Mouse (Mus musculus) T-cell, adult 2 months (primary cell): ENCODE results near the gene Ypel2.

Experiments
- DNase-seq: peaks from one replicate; pipeline ENCODE4 v3.0.0; 2022; ENCODE audit warnings: low spot score

The Ypel2 gene

DNA sequence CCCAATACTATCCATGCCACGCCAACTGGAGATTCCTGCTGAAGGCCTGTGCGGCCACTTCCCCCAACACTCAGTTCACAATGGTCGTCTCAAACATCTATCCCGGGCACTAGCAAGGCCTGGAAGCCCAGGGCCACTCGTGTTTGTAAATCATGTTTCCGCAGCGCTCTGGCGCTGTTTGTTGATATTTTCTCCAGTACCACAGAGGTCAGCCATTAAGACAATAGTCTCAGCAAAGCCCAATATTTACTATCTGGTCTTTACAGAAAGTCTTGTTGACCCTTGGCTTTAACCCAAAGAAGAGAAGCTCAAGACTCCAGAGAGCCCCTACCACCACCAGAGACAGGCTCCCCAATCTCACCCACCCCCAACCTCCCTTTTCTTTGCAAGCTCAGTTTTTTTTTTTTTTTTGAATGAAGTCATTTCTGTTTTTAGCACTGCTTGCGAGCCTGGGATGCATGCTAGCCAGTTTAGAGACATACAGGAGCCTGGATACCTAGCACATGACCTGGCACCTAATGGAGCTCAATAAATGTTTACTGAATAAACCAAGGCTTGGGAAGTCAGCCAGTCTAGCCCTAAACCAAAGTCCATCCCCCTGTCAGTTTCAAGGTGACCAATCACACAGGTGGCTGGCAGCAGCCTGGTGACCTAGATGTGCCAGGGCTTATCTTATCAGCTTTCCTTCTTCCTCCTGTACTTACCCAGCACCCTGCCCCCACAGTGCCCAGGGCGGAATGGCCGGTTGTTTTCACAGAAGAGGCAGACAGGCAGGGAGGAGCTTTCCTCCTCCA, 31.8 kb downstream of the Ypel2 start:
- DNase-seq, result no peak

DNA sequence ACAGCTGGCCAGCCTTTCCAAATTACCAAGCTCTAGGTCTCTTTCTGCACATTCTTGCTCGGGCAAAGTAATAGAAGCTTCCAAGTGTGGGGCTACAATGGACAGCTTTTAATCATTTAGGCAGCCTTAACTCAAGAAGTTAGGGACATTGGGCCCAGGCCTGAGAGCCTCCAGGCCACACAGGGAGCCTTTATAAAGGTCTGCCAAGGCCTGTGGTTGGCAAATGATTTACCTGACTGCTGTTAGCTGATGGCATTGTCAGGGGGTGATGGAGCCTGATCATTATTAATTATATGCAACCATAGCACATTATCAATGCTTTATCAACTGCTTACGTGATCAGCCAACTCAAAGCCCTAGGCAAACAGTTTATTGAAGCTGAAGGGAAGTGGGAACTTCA, 33.2 kb downstream of the Ypel2 start:
- DNase-seq, result no peak

DNA sequence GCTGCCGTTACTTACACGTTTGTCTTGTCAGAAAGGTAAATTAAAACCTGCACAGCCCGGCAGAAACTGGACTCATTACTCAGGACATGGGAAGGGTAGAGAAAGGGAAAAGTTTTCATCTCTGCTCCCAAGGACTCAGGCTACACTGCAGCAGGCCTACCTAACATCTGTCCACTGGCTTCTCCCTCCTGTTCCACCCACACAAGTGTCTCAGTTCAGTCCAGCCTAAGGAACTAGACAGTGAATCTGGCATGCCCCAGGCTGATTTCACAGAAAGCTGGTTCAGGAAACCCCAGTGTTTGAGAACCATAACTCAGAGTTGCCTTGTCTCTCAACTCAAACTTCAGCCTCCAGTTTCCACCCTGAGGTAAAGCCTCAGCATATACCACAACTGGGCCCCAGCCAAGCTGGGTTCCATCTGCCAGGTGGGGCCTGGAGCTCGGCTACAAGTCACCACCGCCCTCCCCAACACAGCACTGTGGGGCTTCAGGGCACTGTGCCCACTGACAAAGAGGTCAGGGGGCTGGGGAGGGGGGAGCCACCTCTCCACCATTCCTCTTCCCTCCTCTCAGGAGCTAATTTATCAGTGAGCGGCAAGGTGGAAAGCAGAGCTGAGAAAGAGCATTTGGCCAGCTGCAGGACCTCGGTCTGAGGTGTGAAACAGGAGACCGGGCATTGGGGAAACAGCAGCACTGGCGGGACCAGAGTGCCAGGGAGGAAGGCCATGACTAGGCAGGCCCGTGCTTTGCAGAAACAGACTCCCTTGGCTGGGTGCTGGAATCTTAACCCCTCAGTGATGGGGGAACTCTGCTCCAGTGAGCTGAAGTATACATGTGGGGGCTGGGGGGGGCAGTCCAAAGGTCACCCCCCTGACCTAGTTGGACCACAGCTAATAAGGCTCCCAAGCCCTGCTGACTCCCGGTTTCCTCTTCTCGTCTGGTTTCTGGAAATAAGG, 34.5 kb downstream of the Ypel2 start:
- DNase-seq, result no peak

DNA sequence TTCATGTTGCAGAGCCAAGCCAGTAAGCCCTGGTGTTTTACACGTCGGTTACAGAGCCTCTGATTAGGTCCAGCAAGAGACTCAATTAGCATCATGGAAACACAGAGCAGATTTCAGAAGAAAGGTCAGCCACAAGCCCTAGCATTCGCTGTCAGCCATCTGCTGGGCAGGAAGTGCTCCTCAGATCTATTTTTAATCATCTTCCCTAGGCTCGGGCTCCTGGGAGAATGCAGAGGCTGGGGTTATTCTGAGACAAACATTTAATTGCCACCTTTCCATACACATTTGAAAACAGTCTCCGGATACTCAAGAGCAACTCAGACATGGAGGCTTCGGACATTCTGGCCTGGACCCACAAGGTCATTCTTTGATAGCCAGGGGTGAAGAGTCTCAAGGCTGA, 35.3 kb downstream of the Ypel2 start:
- no peak for DNase-seq

DNA sequence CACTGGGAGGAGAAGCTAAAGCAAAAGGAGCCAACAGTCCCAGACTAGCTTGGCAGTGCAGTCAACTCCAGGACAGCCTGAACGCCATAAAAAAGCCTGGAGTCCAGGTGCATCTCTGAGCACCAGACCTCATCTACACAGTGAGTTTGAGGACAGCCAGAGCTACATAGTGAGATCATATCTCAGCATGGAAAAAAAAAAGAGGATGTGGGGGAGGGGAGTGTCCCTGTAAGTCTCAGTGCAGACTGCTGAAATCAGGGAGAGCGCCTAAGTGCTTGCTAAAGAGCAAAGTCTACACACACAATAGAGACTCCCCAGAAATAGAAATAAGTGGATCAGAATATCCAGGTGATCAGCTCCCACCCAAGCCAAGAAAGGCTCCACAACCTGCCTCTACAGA, 37.1 kb downstream of the Ypel2 start:
- DNase-seq, result no peak

DNA sequence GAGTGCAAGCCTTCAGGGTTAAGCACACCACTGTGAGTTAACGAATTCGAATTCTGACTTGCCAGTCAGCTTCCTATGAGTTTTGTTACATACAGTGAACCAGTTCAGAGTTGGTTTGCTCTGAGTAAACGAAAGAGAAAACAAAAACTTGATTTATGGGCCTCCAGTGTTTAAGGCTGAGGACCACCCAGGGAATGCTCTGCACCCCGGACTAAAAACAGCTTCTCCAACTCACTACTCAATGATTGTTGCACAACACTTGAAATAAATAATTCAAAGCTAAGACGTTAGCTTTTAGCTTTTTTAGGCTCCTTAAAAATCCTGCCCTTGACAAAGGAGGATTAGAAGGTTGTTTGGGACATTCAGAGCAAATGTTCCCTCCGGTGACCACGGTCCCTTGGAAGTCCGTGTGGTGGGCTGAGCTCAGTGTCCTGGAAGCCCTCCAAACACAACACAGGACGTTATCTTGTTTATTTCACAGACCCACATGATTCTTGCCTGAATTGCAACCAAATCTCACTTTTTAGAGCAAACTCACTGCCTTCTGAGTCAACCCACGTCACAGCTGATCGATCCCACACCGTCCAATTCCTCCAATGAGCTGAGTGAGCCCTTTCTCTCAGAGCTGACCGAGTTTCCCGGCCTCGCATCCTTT, 38.8 kb downstream of the Ypel2 start:
- no peak for DNase-seq

DNA sequence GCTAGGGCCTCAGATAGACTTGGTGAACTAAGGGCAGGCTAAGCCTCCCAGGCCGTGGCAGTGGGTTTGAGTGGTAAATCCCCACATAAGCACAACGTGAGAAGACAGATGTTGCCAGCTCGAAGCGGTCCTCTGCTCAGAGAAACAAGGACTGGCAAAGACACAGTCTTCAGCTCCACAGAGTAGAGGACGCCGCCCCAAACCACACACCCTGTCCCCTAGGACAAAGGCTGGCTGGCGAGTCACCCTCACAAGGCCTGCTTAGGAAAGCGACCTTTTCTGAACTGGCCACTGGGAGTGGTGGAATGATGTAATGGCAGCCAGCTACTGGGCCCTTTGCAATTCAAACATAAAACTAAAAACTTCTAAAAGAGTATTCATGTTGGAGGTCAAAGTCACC, 40.4 kb downstream of the Ypel2 start:
- no peak for DNase-seq

DNA sequence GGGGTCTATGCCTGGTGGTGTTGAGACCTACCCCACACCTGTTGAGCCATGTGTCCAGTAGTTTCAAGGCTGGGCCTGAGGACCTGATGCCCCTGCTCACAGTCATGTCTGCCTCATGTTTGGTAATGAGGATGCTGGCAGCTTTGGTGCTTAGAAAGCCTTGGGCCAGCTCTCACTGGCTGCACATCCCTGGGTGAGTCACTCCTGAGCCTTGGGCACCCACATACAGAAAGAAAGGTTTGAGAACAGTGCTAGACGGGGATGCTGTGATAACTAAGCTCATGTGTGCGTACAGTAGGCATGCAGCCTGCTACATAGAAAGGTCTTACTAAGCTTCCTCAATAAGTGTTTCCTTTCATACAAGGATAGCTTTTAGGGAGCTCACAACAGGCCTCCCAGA, 40.8 kb downstream of the Ypel2 start:
- DNase-seq, result no peak

DNA sequence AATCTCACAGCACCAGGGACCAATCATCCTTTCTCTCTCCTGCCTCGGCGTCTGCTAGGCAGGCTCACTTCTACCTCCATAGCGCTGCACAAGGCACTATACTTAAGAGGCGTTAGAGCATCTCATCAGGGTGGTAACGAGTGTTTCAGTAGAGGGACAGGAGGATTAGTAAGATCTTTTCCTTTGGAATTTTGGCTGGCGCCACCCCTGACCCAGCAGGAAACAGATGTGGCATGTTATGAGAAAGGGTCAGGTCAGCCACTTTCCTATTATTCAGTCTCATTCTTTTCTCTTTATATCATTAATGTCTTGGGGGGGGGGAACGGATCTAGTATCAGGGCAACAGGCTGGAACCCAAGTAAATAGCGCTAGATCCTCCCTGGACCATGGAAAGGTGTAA, 41.8 kb downstream of the Ypel2 start:
- no peak for DNase-seq

DNA sequence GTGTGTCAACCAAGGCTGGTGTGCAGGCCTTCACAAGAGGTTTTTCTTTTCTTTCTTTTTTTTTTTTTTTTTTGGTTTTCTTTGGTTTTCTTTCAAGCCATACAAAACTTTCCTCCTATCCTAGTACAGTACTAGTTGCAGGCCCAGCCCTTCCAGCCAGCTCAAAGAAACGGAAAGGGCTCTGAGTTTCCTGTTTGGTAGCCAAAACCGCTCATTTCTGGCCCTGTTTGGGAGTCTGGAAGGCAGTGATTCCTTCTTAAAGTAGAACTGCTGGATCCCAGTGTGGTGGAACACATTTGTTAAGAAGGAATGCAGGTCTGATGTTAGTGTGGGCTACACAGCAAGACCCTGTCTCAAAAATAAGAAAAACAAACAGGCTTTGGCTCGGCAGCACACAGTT, 43.0 kb downstream of the Ypel2 start:
- DNase-seq, result no peak

DNA sequence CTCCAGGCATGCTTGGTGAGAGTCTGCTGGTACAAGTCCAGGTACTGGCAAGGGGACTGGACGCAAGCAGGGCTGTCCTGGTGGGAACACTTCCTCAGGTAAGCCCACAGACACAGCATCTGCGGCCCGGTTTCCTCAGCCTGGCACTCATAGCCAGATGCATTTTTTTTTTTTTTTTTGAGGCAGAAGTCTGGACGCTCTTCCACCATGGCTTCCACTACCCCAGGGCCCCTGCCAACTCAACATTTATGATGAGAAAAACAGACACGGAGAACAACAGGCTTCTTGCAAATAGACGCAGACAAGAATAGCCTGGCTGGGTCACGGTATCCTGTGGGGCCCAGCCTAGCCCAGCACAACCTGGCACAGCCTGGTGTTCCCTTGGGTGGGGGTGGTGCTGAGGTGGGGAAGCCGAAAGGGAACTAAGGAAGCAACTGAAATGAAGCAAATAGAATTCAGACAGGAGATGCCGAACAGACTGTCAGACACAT, 43.5 kb downstream of the Ypel2 start:
- DNase-seq, result no peak

DNA sequence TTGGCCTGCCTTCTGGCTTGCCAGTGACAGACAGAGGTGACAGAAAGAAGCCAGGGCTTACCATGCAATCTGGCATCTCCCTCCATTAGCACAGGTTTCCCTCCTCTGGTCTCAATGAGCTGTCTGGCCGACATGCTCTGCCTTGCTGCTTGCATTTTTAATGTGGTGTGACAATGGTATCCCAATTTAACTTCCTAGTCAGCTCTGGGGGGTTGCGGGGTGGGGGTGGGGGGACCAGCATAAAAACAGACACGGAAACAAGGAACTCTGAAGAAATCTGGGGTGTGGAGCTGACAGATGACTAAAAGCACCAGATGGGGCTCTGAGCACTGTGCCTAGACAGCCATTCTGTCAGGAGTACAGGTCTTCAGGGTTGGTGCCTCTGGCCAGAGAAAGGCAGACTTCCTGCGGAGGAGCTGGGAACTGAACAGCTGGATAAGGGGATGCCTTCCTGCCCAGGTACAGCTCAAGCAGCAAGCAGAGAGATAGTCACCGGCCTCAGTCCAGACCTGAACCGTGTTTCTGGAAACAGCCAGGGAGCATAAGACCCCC, 46.8 kb downstream of the Ypel2 start:
- DNase-seq, result no peak

DNA sequence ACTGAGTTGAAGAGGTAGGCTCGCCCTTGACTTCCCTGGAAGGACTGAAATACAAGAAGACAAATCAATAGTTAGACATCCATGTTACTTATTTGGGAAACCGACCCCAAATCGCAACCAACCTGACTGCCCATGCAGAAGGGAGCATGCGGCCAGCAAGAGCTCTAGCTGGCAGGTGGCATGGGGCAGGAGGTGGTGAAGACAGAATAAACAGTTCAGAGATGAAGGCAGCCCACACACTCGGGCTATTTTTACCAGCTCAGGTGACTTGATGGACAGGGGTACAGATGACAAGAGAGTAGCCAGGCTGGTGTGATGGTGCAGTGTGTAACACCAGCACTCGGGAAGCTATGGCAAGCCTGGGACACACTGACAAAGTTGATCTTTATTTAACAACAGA, 47.6 kb downstream of the Ypel2 start:
- no peak for DNase-seq

DNA sequence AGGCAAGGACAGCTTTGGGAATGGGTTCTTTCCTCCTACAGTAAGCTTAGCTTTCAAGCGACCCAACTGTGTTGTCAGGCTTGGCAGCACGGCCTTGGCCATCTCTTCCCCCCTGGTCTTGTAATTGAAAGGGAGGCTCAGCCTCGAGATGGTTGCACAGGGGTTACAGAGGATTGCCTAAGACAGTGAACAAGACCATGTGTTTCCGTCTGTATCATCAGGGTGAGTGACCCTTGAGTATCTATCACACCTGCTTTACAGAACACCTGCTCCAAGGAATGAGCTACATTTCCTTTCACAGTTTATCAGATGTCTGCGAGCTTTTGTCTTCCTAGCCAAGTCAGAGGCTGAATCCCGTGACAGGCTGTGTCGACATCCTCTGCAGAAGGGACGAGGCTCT, 48.4 kb downstream of the Ypel2 start:
- DNase-seq, result no peak

DNA sequence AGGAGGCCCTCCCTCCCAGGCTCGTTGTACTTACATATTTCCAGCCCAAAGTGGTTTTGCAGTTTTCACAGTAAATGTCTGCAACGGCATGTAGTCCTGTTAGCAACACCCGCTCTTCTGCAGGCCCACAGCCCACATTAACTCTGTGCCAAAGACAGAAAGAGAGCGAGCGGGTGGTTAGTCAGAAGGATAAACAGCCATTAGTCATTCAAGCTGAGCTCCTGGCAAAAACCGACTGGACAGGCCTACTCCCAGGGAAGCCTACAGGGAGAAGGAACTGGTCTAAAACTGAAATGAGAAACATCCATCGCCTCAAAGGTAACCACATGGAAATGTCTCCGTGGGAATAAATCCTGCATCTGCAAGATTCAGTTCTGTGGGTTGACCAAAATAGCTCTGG, 49.0 kb downstream of the Ypel2 start:
- no peak for DNase-seq

DNA sequence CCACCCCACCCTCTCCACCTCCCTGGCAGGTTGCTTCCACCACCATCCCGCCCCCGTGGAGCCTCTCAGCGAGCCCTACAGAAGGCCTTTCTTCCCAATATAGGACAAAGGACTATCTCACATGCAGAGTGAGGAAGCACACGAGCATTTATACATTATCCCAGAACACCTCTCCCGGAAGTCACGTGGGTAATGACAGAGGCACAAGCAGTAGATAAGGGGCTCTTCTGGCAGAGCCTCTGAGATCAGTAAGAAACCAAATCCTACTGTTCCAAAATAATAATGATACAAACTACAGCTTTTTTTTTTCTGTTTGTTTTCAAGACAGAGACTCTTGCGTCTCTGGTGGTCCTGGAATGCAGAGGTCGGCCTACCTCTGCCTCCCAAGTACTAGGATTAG, 51.6 kb downstream of the Ypel2 start:
- DNase-seq, result no peak

DNA sequence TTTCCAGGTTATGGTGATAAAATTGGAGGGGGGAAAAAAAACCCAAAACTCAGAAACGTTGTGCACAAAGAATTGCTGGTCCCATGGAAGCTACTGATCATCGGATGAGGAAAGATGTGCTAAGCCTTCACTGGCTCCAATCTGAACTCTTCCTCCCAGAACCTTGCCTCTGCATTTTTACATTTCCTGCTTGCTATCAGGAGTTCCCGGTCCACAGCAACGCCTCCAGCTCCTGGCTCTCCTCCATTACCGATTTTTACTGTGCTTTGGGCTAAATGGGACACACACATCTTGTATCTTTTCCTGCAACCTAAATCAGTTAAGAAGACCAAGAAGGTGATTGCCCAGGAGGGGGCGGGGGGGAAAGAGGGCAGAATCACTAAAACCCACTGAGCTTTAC, 54.0 kb downstream of the Ypel2 start:
- DNase-seq, result no peak

DNA sequence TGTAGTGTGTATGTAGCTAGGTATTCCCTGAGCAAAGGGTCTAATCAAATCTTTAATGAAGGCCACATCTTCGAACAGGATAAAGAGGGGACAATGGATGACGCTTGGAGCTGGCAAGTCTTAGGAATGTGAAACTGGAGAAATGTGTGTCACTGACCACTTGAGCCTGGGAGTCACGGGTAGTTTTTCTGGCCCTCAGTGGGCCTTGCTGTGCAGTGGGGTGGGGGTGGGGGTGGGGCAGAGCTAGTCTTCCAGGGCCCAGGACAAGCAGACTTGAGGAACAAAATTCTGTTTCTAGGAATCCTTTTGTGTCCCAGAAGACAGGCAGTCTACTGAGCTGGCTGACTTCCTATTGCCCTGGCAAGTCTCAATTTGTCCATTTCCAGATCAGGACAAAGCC, 55.0 kb downstream of the Ypel2 start:
- no peak for DNase-seq

DNA sequence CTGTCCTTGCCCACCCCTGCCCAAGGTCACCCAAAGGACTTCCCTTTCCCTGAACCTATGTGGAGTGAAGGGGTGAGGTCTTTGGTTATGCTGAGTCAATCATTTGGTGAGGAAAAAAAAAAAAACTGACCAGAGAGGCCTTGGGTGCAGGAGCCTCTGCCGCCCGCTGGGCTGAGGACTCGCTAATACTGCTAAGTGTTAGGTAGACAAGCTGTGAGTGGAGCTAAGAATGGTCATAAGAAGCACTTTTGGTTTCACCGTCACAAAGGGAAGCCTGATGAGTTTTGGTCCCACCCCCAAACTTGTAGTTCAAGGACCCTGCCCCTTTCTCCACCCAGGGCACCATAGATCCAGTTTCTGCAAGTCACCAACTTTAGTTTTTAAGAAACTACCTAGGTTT, 55.4 kb downstream of the Ypel2 start:
- no peak for DNase-seq

DNA sequence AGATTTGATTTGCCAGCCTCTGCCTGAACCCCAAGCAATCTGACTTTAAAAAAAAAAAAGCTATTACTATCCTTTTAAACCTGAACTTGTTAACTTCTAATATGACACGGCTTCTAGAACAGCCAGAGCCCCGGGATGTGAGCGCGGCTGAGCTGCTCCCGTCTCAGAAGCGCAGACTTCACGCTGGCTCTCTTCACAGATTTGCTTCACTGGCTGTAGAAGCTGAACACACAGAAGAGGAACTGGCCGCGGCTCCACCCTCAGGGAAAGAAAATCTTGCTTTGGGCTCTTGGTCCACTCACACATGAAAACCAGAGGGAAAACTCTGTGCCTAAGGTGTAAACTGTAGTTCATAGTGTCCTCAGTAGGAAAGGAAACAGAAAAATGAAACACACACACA, 56.6 kb downstream of the Ypel2 start:
- no peak for DNase-seq

DNA sequence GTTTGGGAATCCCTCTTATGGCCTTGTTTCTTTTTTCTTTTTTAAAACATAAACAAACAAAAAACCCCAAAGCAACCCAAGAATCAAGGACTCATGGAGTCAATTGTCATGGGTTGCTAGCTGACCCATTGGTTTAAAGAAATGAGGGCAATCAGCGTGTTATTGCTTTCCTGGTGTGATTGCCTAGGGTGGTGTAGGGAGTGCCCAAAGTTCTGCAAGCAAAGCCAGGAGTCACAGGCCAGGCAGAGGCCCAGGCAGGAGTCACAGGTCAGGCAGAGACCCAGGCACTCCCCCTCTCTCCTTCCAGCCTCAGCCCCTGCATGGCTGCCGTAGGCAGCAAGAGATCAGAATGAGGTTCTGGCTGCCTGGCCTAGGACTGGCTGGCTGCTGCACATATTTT, 58.6 kb downstream of the Ypel2 start:
- no peak for DNase-seq

DNA sequence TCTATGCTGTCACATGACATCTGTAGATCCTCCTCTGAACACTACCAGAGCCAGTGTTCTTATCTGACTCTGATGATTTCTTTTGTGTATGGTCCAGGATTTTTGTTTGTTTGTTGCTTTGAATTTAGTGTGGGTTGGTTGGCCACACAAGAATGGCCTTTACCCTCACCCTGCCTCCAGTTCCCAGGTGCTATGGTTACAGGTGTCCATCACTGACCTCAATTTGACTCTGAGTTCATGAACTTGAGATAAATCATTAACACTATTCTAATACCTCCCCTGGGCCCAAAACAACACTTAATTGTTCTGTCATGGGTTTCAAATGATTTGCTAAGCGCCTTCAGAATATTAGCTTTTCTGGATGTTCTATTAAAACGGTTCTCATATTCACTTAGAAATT, 61.3 kb downstream of the Ypel2 start:
- DNase-seq, result no peak
